Mouse (Mus musculus) G1E (cell line): Measurements from ENCODE around the gene Psmd13. TPM values are rescaled to one million over a fixed set of nuclear protein-coding genes. Genes with fewer than 3 reads are reported as not detected.

Experiments used
- ATAC-seq: 2 replicates; pipeline ENCODE4 v1.8.0; 2016; ENCODE audit warnings: mild to moderate bottlenecking; ENCODE audit not compliant: insufficient number of reproducible peaks, poor library complexity, low FRiP score, severe bottlenecking; ENCODE audit errors: extremely low read depth
- DNase-seq: peaks from one replicate; pipeline ENCODE4 v3.0.0; 2012; ENCODE audit warnings: low spot score
- H3K27me3 ChIP-seq: 2 replicates; pipeline ENCODE4 v1.6.1; 2012; ENCODE audit warnings: mild to moderate bottlenecking, low read length, inconsistent platforms; ENCODE audit not compliant: insufficient read depth
- H3K36me3 ChIP-seq: replicated peaks from 2 replicates; pipeline ENCODE3; 2012; ENCODE audit warnings: mild to moderate bottlenecking, inconsistent platforms
- H3K4me1 ChIP-seq: 2 replicates; pipeline ENCODE4 v1.6.1; 2012; ENCODE audit warnings: low read depth, low read length, inconsistent platforms, mixed read lengths; ENCODE audit not compliant: insufficient read depth
- H3K4me3 ChIP-seq: 2 replicates; pipeline ENCODE4 v1.5.1; 2012; ENCODE audit warnings: low read depth, mild to moderate bottlenecking, inconsistent platforms, low read length, moderate library complexity, mixed read lengths
- H3K9me3 ChIP-seq: replicated peaks from 2 replicates; pipeline ENCODE4 v1.6.1; 2012; ENCODE audit warnings: inconsistent platforms
- CTCF ChIP-seq: IDR thresholded peaks from 2 replicates; pipeline ENCODE4 v1.5.1; 2012; ENCODE audit warnings: low read depth, low read length, inconsistent platforms, mixed read lengths
- GATA1 ChIP-seq: IDR thresholded peaks from 2 replicates; pipeline ENCODE4 v1.6.1; 2012; ENCODE audit warnings: borderline replicate concordance, low read length, inconsistent platforms, mixed read lengths
- GATA2 ChIP-seq: IDR thresholded peaks from 2 replicates; pipeline ENCODE4 v1.6.1; 2012; ENCODE audit warnings: low read depth, low read length, inconsistent platforms, borderline replicate concordance
- POLR2AphosphoS5 ChIP-seq: IDR thresholded peaks from 2 replicates; pipeline ENCODE4 v1.6.1; 2012; ENCODE audit warnings: low read depth, low read length, inconsistent platforms; ENCODE audit not compliant: insufficient replicate concordance
- TAL1 ChIP-seq: conservative IDR thresholded peaks from 2 replicates; pipeline ENCODE4 v1.6.1; 2012; ENCODE audit warnings: low read depth, low read length, inconsistent platforms, mixed read lengths
- polyA plus RNA-seq: library from polyadenylated mRNA; stranded (reverse); fragments of >175 nt; gene quantifications from 2 replicates; pipeline ENCODE4 v1.2.3, GENCODE M21; 2012
- total RNA-seq, 2 experiments: library from RNA; stranded (forward) in 1 of 2; stranded (reverse) in 1 of 2; fragments of 200-1000 nt in 1 of 2; fragments of >200 nt in 1 of 2; fragmentation: Nextera tagmentation in 1 of 2; gene quantifications; 2 replicates each; pipeline ENCODE4 v1.2.3; 2014 to 2017

Gene Psmd13
- total and polyA plus RNA-seq, 3 experiments, result 70.1 to 195 (median 93.7) TPM

GRCm38 (mm10) chr7:140847755-140848580 lies 33.8 kb upstream of the Psmd13 start, which contains the start of gene Odf3:
Gene Odf3, plus strand, starts transcription at chr7:140847805.
- Histone ChIP-seq H3K4me1 (peaks cover 18% of the 10 kb centered on the region), H3K9me3 (no peaks in the 10 kb centered on the region), H3K27me3 (peaks cover 37% of the 10 kb centered on the region), H3K36me3 (peaks cover 29% of the 10 kb centered on the region), H3K4me3 (no peak within 1 kb of the TSS)
- DNase-seq (no peak), ATAC-seq (no peak)
- TF ChIP-seq POLR2AphosphoS5, result no peak
- no peak for TF ChIP-seq TAL1
- TF ChIP-seq CTCF, result no peak
- no peak for TF ChIP-seq GATA2
- TF ChIP-seq GATA1, result no peak

GRCm38 (mm10) chr7:140848591-140848990 lies 33.2 kb upstream of the Psmd13 start:
- ATAC-seq (no peak), DNase-seq (no peak)
- TF ChIP-seq GATA2 (no peak), POLR2AphosphoS5 (no peak), GATA1 (no peak), TAL1 (no peak), CTCF (no peak)
- peaks cover 35% of the 10 kb centered on the region for H3K36me3 ChIP-seq
- no peaks in the 10 kb centered on the region for H3K9me3 ChIP-seq
- H3K27me3 ChIP-seq, result peaks cover 37% of the 10 kb centered on the region
- no peak overlapping the region for H3K4me3 ChIP-seq
- peaks cover 23% of the 10 kb centered on the region for H3K4me1 ChIP-seq

- peaks cover 16% of the 10 kb centered on the region for H3K27me3 ChIP-seq
- TF ChIP-seq CTCF (no peak), GATA2 (no peak)
- H3K4me3 ChIP-seq, result no peak overlapping the region
- H3K36me3 ChIP-seq, result peaks cover 52% of the 10 kb centered on the region
- H3K4me1 ChIP-seq, result peaks cover 43% of the 10 kb centered on the region
- DNase-seq (no peak), ATAC-seq (no peak)
- no peaks in the 10 kb centered on the region for H3K9me3 ChIP-seq
Observed at GRCm38 (mm10) chr7:140851916-140852315, 29.9 kb upstream of the Psmd13 start.

DNA sequence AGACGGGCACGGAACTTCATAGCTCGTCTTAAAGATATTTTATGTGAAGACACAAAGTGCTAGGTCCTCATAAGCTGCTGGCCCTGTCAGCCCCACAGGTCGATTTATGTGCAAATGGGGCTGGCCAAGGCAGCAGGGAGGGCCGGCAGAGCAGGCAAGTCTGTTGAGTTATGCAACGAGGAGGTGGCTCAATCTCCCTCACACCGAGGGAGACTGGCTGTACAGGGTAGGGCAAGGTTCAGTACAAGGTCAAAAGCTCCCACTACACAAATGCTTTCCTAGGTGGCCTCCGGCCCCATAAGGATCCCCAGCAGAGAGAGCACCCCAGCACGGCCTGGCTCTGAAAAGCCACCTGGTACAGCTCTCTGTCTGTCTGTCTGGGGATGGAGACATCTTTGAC lies 28.4 kb upstream of the Psmd13 start:
- no peak for TF ChIP-seq CTCF
- TF ChIP-seq POLR2AphosphoS5, result no peak
- peaks cover 58% of the 10 kb centered on the region for H3K36me3 ChIP-seq
- peaks cover 53% of the 10 kb centered on the region for H3K4me1 ChIP-seq
- ATAC-seq, result no peak
- H3K9me3 ChIP-seq, result no peaks in the 10 kb centered on the region
- H3K4me3 ChIP-seq, result no peak overlapping the region; the same call in 1 of the 2 replicates
- H3K27me3 ChIP-seq, result peaks cover 5% of the 10 kb centered on the region; the same call in 1 of the 2 replicates
- DNase-seq, result no peak

- H3K36me3 ChIP-seq, result peaks cover 69% of the 10 kb centered on the region
Observed at GRCm38 (mm10) chr7:140854483-140854882, 27.3 kb upstream of the Psmd13 start.

GRCm38 (mm10) chr7:140855181-140855580 lies 26.6 kb upstream of the Psmd13 start:
- DNase-seq (no peak), ATAC-seq (no peak)
- peak overlapping the region; percentile 95 for H3K4me3 ChIP-seq
- peaks cover 70% of the 10 kb centered on the region for H3K4me1 ChIP-seq
- peaks cover 74% of the 10 kb centered on the region for H3K36me3 ChIP-seq
- TF ChIP-seq GATA2 (no peak), CTCF (no peak), TAL1 (no peak), POLR2AphosphoS5 (no peak), GATA1 (no peak)
- no peaks in the 10 kb centered on the region for H3K27me3 ChIP-seq
- H3K9me3 ChIP-seq, result no peaks in the 10 kb centered on the region

More at GRCm38 (mm10) chr7:140854483-140854882, 27.3 kb upstream of the Psmd13 start:
- TF ChIP-seq POLR2AphosphoS5 (no peak), GATA2 (no peak), TAL1 (no peak), CTCF (no peak), GATA1 (no peak)
- Histone ChIP-seq H3K9me3 (no peaks in the 10 kb centered on the region), H3K4me3 (peak overlapping the region; percentile 95; the same call in 1 of the 2 replicates), H3K27me3 (no peaks in the 10 kb centered on the region), H3K4me1 (peaks cover 64% of the 10 kb centered on the region)
- DNase-seq (no peak), ATAC-seq (no peak)
